Mouse (Mus musculus) G1E (cell line): Measurements from ENCODE around the gene Tmed6.

Source experiments
- CTCF ChIP-seq: IDR thresholded peaks from 2 replicates; pipeline ENCODE4 v1.5.1; 2012; ENCODE audit warnings: low read depth, low read length, inconsistent platforms, mixed read lengths
- GATA1 ChIP-seq: IDR thresholded peaks from 2 replicates; pipeline ENCODE4 v1.6.1; 2012; ENCODE audit warnings: borderline replicate concordance, low read length, inconsistent platforms, mixed read lengths
- GATA2 ChIP-seq: IDR thresholded peaks from 2 replicates; pipeline ENCODE4 v1.6.1; 2012; ENCODE audit warnings: low read depth, low read length, inconsistent platforms, borderline replicate concordance
- POLR2AphosphoS5 ChIP-seq: IDR thresholded peaks from 2 replicates; pipeline ENCODE4 v1.6.1; 2012; ENCODE audit warnings: low read depth, low read length, inconsistent platforms; ENCODE audit not compliant: insufficient replicate concordance
- TAL1 ChIP-seq: conservative IDR thresholded peaks from 2 replicates; pipeline ENCODE4 v1.6.1; 2012; ENCODE audit warnings: low read depth, low read length, inconsistent platforms, mixed read lengths

- TF ChIP-seq CTCF (no peak), GATA1 (no peak), POLR2AphosphoS5 (no peak), GATA2 (no peak), TAL1 (no peak)
Measured at GRCm38 (mm10) chr8:107029310-107029709, 36.1 kb downstream of the Tmed6 start.
